Mouse (Mus musculus) inflammation-experienced regulatory T-cells, adult 6 months (primary cell): ENCODE data around the gene Fryl. TPM values are rescaled to one million over a fixed set of nuclear protein-coding genes. Genes with fewer than 3 reads are reported as not detected.
"Not testable (repeated sequence)": the region's sequence is repeated elsewhere in the genome, so short reads cannot be mapped to it uniquely, and the experiment has no call there.

Experiments used
- ATAC-seq: one replicate; pipeline ENCODE4 v1.8.0; 2017
- polyA plus RNA-seq, 3 experiments: library from polyadenylated mRNA; unstranded; fragments of 100-300 nt; shearing (Covaris generic); gene quantifications; one replicate each; pipeline ENCODE4 v1.2.1; 2017

Fryl gene
- polyA plus RNA-seq, 3 experiments from 2014 or later: 87.2 to 121 (median 114) TPM

DNA sequence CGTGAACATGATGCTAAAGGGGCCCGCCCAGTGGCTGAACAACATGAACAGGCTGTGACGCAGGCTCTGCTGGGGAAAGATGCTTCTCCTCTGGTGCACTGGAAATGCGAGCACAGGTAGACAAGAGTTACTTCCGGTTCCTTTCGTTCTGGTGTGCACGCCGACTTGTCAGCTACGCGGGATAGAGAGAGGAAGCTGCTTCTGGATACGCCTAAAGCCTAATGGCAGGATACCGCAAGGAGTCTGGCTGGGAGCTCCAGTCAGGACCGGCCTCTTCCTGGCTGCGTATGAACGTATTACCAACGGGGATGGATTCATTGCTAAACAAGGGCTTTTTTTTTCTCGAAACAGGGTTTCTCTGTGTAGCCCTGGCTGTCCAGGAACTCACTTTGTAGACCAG lies 167.3 kb downstream of the Fryl start:
- ATAC-seq: no peak

DNA sequence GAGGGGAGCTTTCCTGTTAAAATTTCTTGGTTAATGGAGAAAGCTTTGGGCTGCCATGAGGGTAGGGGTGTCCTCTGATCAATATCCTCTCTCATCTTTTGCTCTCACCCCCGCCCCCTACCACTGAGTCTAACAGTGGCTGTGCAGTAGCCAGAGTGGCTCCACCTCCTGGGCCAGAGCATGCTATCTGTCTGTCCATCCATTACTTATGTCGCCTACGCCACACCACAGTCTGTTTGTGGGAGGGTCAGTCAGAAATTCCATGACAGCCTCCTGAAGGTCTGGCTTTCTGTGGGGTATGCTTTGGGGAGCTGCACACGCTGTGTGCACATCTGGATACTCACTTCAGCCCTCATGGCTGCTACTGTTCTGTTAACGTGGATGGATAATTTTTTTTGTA lies 174.9 kb downstream of the Fryl start:
- no peak for ATAC-seq

DNA sequence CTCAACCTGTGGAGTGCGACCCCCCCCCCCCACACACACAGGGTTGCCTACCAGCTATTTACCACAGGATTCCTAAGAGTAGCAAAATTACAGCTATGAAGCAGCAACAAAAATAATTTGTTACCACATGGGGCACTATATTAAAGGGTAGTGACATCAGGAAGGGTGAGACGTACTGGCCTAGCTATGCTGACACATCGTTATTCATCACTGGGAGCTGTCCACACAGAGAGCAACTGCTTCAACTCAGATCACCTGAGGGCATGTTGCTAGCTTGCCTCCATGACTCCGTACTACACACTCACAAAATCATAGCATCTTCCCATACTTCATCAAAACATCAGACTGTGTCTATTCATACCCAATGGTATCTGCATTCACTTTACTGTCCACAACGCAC lies 176.6 kb downstream of the Fryl start:
- ATAC-seq: no peak

DNA sequence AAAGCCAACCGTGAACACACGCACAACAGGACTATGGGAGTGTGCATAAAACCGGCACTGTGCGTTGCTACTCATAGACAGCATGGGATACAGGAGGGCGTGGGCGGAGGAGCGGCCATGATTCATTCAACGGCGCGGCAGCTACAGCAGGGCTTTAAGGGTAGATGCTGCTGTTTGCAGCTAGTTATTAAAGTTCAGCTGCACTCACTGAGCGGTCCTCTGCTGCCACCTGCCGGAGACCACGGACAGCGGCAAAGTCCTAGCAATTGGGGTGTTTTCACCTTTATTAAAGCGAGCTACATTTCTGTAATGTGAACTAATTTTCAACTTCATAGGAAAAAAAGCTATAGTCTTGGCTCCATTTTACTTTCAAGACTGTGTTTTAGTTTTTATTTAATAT lies 185.1 kb downstream of the Fryl start:
- ATAC-seq: no peak

DNA sequence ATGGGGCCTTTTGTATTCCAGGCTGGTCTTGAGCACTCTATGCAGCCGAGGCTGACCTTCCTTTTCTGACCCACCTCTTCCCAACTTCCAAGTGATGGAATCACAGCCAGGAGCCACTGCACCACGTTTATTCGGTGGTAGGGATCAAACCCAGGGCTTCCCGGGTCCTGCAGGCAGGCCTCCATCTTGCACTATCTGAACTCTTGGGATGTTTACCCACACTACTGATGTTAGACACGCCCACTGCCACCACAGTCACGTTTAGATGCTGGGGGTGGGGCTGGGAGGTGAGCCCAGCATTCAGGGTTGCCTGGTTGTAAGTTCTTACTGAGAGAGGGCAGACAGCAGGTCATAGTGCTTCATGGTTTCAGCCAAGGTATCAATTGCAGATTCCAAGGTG lies 189.5 kb downstream of the Fryl start:
- no peak for ATAC-seq

DNA sequence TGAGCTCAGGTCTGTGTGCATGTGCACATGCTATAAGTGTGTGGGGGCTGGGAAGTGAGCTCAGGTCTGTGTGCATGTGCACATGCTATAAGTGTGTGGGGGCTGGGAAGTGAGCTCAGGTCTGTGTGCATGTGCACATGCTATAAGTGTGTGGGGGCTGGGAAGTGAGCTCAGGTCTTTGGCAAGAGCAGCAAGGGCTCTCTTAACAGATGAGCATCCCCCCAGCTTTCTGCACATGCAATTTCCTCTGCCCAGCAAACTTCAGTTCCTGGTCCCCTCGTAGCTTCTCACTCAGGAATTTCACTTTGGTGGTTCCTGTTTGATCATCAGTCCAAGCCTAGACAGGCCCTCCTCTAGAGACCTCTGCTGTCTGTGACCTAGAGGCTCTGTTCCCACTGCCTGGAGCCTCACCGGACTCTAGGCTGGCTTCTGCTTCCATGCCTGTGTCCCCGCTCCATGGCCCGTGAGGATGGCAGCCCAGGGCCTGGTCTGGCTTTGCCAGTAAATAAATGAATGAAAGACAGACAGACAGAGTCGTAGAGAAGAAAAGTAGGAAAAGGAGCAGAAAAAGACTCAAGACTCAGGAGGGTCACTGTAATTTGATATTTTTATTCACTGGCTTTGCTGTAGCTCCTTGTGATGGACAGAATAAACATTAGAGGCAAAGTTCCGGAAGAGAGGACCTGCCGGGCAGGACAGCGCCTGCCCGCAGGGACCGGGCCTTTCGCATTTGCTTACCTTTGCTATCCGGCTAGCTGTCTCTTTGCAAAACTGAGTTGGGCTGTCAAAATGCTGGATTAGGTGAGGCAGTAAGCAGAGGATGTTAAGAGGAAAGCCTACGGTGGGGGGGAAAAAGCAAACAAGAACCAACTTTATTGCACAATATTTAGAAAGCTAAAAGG lies 192.4 kb downstream of the Fryl start:
- ATAC-seq: no peak

DNA sequence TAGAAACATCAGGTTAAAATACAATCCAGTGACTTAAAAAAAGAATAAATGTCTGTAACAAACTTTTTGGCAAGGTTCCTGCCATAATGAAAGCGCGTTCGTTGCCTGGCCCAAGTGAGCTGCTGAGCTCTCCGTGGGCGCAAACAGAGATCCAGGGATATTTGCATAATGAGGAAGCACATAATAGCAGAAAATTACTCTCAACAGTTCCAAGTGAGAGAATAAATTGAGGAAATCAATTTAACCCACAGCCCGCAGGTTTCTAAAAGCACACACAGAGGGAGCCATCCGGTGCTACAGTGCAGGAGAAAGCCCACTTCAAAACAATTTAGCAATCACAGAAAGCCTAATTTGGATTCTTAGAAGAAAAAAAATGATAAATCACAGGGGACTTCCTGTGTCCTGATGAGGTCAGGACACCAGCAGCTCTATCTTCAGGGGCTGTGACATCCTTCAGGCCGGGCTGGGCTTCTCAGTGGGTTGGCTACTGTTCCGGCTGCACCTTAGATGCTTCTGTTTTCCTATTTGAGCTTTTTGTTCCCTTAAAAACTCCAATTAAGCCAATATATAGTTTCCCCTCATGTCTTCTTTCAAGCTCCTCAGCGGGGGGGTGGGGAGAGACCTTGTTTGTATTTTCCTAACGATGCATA lies 194.8 kb downstream of the Fryl start:
- ATAC-seq: no peak

DNA sequence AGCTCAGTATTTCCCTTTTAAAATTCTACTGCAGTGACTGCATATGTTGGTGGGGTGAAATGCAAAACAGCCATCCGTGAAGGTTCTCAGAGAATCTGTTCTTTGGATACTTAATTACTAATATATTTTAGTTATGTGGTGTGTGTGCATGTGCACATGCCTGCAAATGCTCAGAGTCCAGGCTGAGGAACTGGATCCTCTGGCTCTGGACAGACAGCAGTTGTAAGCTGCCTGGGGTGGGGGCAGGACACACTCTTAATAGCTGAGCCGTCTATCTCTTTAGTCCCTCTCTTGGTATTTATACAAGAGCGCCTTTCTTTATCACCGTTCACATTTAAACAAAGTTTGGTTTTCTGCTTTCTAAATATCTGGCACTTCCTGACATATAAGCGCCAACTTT lies 199.5 kb downstream of the Fryl start:
- ATAC-seq: no peak

DNA sequence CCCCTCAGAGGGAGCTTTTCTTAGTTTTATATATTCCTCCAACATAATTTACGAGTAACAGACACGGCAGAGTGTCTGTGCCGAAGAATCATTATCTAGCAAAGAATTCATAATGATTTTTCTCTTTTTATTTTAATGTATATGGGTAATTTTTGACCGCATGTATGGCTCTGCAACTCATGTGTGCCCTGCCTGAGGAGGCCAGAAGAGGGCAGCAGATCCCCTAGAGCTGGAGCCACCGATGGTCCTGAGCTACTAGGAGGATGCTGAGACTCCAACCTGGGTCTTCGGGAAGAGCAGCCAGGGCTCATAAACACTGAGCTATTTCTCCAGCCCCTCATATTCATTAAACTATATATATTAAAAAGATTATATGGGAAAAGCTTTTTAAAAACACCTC lies 200.0 kb downstream of the Fryl start:
- ATAC-seq: no peak

DNA sequence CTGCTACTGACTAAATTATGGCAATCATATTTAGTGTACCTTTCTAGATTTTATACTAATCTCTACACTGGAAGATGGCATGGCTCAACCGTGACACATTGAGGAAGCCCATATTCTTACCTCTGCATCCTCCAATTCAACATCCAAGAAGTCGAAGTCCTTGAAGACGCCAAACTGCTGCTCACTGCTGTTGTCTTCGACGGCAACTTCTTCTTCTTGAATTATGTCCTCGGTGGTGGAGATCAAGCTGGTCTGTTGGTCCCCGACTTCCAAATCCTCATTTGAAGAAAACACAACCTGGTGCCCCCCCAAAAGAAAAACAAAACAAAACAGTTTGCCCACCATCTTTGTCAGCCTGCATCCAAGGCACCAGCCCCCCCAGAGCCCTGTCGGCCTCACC lies 202.5 kb downstream of the Fryl start:
- no peak for ATAC-seq

DNA sequence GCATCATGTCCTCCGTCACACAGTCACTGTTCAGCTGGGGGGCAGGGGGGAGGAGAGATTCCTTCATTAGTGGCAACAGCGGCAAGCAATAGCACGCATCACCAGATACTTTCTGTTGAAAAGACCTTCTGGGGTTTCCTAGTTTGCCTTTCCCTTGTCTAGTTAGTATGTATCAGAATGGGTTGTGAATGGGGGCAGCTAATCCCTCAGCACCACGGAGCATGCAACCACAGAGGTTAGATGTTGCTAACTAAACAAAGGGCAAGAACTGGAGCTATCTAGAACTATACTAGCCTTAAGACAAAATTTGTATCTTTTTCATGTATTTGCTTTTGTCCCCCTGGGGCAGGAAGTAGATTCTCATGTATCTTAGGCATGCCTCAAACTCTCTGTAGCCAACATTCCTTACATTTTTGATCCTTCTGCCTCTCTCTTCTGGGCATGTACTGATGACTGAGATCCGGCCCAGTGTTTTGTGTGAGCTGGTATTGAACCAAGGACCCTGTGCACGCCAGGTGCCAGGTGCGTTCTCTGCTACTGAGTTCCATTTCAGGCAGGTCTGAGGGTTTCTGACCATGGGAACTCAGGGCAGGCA lies 208.7 kb downstream of the Fryl start:
- ATAC-seq: no peak

DNA sequence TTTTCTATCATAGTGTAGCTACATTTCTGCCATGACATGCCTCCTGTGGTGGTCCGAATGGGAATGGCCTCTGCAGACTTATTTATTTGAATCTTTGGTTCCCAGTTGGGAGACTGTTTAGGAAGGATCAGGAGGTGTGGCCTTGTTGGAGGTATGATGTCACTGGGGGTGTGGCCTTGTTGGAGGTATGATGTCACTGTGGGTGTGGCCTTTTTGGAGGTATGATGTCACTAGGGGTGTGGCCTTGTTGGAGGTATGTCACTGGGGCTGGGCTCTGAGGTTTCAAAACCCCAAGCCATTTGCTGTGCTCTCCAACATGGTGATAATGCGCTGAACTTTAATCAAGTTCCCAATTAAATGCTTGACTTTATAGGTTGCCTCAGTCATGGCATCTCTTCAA lies 212.4 kb downstream of the Fryl start:
- peak; percentile 43 for ATAC-seq

DNA sequence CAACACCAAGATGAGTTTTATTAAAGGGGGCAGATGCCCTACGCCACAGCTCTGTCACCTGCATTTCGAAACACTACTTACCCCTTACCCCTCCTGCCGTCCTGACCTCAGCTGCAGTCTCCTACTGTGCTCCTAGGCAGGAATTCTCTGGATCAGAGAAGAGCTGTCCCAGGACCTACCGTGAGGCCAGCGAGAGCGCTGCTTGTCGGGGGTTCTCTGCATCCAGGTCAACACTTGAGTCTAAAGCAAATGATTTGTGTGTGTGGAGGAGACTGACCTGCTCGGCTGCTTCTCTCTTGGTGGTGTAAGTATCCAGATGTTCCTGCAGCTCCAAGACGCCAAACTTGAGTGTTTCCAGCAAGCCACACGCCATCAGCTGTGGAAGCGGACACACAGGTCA lies 223.9 kb downstream of the Fryl start:
- no peak for ATAC-seq

DNA sequence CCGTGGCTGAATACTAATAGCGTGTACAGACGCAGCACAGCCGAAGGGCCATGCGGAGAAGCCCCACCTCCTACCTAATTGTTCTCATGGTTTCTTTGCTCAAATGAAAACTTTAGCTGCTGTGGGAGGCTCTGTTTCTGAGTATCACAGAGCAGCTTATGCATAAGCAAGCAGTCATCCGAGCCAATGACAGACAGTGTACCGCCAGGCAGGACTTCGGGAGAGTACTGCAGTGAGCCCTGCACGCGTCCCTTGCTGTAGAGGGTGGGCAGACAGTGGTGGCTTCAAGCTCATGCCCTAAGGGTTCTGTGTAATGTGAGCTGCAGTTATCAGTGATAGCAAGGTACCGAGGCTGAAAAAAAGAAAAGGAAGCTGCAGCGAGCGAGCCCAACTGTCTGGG lies 227.8 kb downstream of the Fryl start:
- ATAC-seq: no peak

DNA sequence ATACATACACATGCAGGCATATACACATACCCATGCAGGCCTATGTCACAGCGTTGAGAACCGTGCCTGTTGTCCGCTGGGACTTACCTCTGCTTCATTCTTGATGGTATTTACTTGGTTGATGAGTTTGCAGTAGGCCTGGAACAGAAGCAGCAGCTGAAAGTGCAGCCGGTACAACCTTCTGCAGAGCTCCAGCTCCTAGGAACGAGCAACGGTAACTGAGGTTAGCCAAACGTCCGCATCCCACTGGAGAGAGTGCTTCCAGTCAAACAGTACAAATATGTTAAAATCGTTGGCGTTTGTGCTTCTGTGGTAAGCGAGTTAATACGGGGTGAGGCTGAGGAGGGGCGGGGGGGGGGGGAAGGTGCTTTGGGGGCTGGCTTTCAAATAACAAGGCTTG lies 232.6 kb downstream of the Fryl start:
- no peak for ATAC-seq

DNA sequence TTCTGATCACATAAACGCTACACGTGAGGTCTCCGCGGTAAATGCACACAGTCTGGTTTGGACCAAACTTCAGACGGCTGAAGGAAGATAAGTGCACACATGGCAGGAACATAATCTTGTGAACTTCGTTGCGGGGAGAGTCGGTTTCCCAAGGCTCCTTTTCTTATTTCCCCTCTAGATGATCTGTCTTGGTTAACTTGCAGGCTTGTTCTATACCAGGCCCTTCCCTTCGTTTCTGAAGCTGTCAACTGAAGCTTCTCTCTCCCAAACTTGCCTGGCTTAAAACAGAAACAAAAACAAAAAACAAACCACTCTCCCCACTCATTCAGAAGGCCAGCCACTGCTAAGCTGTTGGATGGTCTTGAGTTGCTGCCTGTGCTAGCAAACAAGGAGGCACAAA lies 241.7 kb downstream of the Fryl start:
- no peak for ATAC-seq

DNA sequence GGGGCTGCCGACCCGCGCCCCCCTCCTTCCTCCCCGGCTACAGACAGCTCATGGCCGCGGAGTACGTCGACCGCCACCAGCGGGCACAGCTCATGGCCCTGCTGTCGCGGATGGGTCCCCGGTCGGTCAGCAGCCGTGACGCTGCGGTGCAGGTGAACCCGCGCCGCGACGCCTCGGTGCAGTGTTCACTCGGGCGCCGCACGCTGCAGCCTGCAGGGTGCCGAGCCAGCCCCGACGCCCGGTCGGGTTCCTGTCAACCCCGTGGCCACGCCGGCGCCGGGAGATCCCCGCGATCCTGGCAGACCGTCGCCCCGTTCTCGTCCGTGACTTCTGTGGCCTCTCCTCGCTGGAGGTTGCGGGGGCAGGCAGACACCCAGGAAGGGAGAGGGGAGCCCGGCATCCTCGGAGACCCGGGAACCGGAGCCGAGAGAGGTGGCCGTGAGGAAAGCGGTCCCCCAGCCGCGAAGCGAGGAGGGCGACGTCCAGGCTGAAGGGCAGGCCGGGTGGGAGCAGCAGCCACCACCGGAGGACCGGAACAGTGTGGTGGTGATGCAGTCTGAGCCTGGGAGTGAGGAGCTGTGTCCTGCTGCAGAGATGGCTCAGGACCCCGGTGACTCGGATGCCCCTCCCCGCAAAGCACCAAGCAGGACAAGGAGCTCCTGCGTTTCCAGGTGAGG lies 242.7 kb downstream of the Fryl start:
- not testable (repeated sequence) for ATAC-seq

DNA sequence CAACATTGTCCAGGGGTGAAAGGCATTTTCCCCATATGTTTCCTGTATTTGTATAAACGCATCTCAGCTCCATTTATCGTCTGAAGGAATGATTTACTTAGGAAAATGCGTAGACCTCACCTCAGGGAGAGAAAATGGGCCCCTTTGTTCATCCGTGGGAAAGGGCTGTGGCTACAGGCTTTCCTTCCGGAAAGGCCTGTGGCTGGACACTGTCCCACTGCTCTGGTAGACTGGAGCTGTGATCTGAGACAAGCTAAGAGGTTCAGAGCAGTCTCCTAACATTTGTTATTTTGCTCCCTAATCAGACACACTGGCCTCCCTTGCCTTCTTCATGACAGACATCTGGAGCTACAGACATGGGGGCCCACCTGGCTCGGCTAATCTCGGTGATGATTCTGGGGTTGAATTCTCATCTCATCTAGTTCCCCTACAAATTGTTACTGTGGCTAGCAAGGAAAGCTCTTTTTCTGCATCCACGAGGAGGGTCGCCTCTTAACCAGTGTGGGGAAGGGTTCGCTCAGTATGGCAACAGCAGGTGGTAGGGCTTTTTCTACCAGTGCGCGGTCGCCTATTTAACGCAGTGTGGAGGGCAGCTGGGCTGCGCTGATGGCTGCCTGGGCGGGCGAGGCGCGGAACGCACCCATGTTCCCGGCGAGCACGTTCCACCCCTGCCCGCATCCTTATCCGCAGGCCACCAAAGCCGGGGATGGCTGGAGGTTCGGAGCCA lies 243.4 kb downstream of the Fryl start:
- ATAC-seq: not testable (repeated sequence)

DNA sequence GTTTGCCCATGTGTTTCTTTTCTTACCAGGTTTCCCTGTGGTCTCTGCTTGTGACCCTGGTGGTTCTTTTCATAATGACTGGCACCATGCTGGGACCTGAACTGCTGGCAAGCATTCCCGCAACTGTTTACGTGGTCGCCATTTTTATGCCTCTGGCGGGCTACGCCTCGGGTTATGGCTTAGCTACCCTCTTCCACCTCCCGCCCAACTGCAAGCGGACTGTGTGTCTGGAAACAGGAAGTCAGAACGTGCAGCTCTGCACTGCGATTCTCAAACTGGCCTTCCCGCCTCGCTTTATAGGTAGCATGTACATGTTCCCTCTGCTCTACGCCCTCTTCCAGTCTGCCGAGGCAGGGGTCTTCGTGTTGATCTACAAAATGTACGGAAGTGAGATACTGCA lies 244.6 kb downstream of the Fryl start:
- not testable (repeated sequence) for ATAC-seq

DNA sequence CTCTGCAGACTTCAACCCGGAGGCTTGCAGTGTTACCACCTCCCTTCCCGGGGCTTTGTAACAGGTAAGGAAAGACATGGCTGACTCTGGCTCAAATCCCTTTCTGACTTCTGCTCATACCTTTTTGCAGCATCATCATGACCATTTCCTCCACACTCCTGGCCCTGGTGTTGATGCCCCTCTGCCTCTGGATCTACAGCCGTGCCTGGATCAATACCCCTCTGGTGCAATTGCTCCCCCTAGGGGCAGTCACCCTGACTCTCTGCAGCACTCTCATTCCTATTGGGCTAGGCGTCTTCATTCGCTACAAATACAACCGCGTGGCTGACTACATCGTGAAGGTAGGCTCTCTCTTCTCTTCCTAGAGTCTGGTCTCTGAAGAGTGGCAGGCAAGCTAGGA lies 248.2 kb downstream of the Fryl start:
- peak; percentile 80 for ATAC-seq

DNA sequence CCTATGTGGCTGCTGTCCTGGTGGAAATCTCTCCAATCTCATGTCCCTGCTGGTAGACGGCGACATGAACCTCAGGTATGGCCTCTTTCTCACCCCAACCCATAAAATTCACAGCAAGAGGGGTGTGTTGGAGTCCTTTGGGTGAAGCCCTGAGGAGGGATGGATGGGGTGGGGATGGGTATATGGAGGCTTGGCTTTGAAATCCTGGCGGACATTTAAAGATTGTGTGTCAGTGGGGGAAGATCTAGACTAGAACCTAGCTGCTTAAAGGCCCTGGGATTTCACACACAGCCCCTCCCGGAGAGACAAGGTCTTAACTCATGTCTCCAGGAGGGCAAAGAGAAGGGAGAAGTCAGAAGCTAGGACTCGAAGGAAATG lies 248.8 kb downstream of the Fryl start:
- no peak for ATAC-seq

DNA sequence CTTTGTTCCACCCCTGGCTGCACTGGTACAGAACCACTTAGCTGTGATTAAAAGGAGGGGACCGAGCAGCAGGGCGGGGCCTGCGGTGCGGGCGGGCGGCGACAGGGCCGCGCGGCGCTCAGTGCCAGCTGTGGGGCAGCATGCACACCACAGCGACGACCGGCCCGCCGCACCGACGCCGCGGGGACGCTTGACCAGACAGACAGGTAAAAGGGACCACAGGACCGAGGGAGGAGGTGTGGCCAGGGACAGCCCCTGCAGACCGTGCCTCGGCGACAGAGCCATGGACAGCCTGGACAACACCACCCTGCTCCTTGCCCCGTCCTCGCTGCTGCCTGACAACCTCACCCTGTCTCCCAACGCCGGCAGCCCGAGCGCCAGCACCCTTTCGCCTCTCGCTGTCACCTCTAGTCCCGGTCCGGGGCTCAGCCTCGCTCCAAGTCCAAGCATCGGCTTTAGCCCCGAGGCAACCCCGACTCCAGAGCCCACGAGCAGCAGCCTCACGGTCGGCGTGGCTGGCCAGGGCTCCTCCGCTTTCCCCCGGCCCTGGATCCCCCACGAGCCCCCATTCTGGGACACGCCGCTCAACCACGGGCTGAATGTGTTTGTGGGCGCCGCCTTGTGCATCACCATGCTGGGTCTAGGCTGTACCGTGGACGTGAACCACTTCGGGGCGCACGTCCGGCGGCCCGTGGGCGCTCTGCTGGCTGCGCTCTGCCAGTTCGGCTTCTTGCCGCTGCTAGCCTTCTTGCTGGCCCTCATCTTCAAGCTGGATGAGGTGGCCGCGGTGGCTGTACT lies 249.4 kb downstream of the Fryl start, which contains the start of gene Slc10a4:
Gene Slc10a4, plus strand, starts transcription at position 100 of the 798 bp plus-strand sequence.
- no peak for ATAC-seq
